Mouse (Mus musculus) left cerebral cortex, postnatal 4 days (tissue): Measurements from ENCODE around the gene Pde4d. TPM values are rescaled to one million over a fixed set of nuclear protein-coding genes. Genes with fewer than 3 reads are reported as not detected.

Experiments
- DNase-seq: peaks from one replicate; pipeline ENCODE4 v3.0.0-alpha.2; 2022
- intact Hi-C: fragments of 180-260 bp; cut with DNase I; formaldehyde crosslinking; loops from one replicate; pipeline ENCODE4 v1.15.1; 2025
- total RNA-seq, 2 experiments: library from RNA; stranded (reverse); gene quantifications; 2 replicates each; pipeline ENCODE4 v1.2.3; 2021

Gene Pde4d
- total RNA-seq, 2 experiments from 2014 or later = 107 to 117 TPM

GRCm38 (mm10) chr13:109439436-109440161 is 989.9 kb downstream of the Pde4d start:
- intact Hi-C loops = loop anchor here (5.0 kb wide), 1 partner anchor 82 kb away; no protein-coding TSS in a partner anchor
- no peak for DNase-seq

- intact Hi-C loops = no loop called here
Observed at GRCm38 (mm10) chr13:109440331-109440730, 990.6 kb downstream of the Pde4d start.

GRCm38 (mm10) chr13:109440881-109441280 is 991.1 kb downstream of the Pde4d start:
- DNase-seq = peak; percentile 89
- intact Hi-C loops = no loop called here

More at GRCm38 (mm10) chr13:109440331-109440730, 990.6 kb downstream of the Pde4d start:
- DNase-seq = peak; percentile 58

- DNase-seq = no peak
- intact Hi-C loops = no loop called here
Observed at GRCm38 (mm10) chr13:109441401-109441973, 991.7 kb downstream of the Pde4d start.

DNA sequence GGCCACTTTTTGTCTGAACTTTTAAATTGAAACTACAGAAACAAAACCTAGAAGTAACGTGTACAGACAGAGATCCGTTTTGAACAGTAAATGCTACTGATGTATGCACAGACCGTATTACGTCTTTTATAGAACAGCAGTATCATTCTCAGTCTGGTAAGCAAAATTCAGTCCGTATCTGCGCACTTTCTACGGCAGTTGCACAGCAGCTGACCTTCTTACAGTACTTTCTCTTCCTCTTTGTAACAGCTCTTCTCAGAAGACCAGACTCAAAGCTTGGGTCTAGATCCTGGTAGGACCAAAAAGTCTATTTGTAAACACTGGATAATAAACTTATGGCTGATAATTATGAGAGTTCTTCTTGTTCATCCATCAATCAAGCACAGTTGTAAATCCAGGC is 996.4 kb downstream of the Pde4d start:
- intact Hi-C loops = no loop called here
- DNase-seq = no peak

GRCm38 (mm10) chr13:109448121-109448520 is 998.4 kb downstream of the Pde4d start:
- no peak for DNase-seq
- intact Hi-C loops = no loop called here

- no peak for DNase-seq
Observed at GRCm38 (mm10) chr13:109474344-109474743, 1024.6 kb downstream of the Pde4d start.

DNA sequence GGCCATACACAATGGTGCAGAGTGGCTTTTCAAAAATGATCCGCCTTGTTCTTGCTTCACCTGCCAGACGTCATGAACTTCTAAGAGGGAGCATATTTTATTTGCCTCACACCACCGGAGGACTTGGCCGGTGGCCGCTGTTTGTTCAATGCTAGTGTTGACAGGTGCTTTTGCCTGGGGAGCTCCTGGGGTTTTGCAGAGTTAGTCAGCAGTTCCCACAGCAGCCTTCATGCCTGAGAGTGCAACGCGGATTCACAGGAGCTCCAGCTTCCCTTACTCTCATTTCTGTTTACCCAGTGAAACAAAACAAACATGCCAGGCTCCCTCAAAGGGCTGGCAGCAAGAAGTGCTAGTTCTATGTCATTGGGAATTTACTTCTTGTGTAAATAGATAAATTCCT is 1031.7 kb downstream of the Pde4d start:
- no peak for DNase-seq
- intact Hi-C loops = no loop called here

More at GRCm38 (mm10) chr13:109474344-109474743, 1024.6 kb downstream of the Pde4d start:
- intact Hi-C loops = no loop called here

GRCm38 (mm10) chr13:109486166-109486565 is 1036.4 kb downstream of the Pde4d start:
- intact Hi-C loops = no loop called here
- no peak for DNase-seq

DNA sequence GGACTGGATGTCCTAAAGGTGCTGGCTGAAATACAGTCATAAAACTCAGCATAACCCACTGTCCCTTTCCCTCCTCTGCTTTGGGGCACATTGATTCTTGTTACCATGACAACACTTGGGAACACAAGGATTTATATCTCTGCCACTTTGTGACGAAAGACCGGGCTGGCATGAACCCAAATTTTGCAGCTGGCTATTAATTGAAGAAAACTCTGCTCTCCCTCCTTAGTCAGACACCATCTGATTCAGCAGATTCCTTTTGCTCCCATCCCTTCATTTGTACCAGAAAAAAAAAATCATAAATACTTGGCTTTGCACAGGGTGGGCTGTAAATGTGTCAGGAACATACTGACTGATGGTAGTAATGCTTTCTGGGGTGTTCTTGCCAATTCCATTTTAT is 1037.6 kb downstream of the Pde4d start:
- DNase-seq = peak; percentile 59

DNA sequence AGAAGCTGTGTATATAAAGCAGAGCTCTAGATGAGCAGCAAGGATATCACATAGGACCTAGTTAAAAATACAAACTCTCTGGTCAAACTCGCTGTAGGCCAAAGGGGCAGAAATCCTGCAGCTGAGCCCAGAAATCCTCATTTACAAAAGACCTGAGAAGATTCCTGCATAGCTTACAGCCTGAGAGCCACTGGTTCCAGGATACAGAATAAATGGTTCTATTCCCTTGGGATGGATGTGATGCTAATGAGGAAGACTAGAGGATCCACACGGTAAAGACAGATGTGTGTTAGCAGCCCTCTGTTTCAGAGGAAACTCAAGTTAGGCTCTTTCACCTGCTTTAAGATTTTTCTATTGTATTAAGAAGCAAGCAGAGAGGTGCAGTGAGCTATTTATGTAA is 1041.1 kb downstream of the Pde4d start:
- no peak for DNase-seq
- intact Hi-C loops = no loop called here

More for the DNA sequence above, 1037.6 kb downstream of the Pde4d start:
- intact Hi-C loops = no loop called here

DNA sequence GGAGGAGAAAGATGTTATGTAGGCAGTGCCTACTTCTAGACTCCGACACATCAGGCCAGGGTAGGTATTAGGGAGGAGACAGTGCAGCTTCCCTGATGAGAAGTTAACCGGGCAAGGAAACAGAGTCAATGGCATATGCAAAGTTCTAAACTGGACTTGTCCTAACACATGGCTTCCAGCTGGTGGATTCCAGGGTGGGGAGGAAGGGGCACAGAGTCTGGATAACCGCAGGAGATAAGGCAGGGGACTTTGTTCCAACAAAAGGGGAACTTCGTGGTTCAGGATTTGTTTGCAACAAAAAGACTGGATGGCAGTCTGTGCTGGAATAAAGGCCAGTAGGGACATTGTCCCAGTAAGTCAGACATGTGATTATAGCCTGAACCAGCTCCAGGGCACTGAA is 1042.1 kb downstream of the Pde4d start:
- intact Hi-C loops = no loop called here
- no peak for DNase-seq

- intact Hi-C loops = no loop called here
- DNase-seq = no peak
Observed at GRCm38 (mm10) chr13:109500336-109500735, 1050.6 kb downstream of the Pde4d start.

DNA sequence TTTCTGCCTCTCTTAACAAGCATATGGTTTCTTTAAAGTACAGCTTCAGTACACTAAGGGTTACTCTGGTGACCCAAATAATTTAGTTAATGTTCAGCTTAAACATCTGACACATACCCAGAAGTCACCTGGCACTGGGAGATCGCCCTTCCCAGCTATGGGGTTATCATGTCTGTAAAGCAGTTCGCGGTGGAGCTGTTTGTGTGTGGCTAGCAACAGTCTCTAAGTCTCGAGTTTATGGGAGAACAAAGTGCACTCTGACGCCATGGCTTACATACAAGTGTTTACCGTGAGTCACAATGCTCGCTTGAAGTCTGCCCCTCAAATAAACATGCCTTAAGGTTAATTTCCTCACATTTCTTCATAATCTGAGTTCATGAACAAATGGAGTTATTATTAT is 1053.0 kb downstream of the Pde4d start:
- no peak for DNase-seq
- intact Hi-C loops = no loop called here

- intact Hi-C loops = no loop called here
- no peak for DNase-seq
Observed at GRCm38 (mm10) chr13:109506754-109507153, 1057.0 kb downstream of the Pde4d start.

- no peak for DNase-seq
- intact Hi-C loops = no loop called here
Observed at GRCm38 (mm10) chr13:109508472-109508871, 1058.7 kb downstream of the Pde4d start.

GRCm38 (mm10) chr13:109518194-109518593 is 1068.4 kb downstream of the Pde4d start:
- no peak for DNase-seq
- intact Hi-C loops = no loop called here

GRCm38 (mm10) chr13:109519485-109519884 is 1069.7 kb downstream of the Pde4d start:
- no peak for DNase-seq
- intact Hi-C loops = no loop called here

DNA sequence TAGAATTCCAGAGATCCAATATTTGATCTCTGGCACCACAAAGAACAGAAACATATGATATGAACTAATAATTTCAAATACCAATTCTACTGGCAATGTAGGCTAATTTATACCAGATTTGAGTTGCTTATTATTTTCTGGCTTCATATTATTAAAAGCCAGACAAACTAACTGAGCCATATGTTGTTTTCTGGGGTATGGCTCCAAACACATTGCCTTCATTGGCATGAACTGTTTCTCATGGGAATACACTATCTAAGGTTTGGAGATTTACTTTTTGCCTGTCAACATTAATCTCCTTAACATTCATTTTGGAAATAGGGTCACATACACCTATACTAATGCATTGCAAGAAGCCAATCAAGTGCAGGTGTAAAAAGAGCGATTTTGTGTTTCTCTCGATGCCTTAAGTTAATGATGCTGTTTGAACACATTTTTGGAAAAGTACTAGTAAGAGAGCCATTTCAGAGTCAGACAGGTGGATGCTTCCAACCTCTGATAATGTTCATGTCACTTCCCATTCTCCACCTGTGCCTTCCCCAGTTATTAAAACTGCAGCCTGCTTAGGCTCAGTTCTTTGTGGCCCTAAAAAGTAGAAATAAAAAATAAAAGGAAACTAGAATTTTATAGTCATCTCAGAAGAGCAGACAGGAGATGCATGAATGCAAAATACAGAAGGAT is 1070.4 kb downstream of the Pde4d start:
- no peak for DNase-seq
- intact Hi-C loops = no loop called here

DNA sequence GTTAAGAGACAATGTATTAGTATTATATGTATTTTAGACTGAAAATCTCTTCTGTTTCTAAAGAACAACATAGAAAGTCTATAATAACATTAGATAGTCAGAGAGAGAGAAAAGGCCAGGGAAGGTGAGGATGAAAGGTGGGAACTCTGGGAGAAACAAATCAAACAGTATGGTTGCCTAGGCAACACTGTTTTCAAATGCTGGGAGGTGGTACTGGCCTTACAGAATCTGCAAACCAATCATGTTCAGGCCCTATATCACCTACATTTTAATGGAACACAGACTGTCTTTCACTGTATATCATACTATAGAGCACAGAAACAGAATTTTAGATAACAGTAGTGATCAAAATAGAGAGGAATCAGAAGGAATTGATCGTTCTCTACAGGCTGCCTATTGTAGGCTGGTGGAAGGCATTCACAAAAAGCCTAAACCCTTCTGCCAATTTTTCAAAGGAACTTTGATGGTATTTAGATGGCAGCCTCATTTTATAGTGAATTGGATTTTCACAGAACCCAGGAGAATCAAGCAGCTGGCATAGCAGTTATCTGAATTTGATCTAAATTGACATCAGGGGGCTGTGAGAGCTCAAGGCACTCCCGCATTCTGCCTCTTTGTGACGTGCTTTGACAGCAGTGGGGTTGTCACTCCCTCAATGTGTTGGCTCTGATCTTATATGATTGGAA is 1084.2 kb downstream of the Pde4d start:
- DNase-seq = no peak
- intact Hi-C loops = no loop called here

- intact Hi-C loops = no loop called here
Observed at GRCm38 (mm10) chr13:109534709-109535284, 1085.0 kb downstream of the Pde4d start.

More at GRCm38 (mm10) chr13:109534709-109535284, 1085.0 kb downstream of the Pde4d start:
- DNase-seq = no peak
